Mouse (Mus musculus) layer of hippocampus, adult 2 months (tissue): ENCODE data around the gene Ncam1. TPM values are rescaled to one million over a fixed set of nuclear protein-coding genes. Genes with fewer than 3 reads are reported as not detected.

Experiments
- DNase-seq, 2 experiments: peaks; one replicate each; pipeline ENCODE4 v3.0.0; 2022; ENCODE audit warnings: low spot score in 2 of 2
- H3K27ac ChIP-seq: fragments of 200-600 bp; 2 replicates; pipeline ENCODE4 v1.8.1; 2022
- H3K4me3 ChIP-seq: fragments of 200-600 bp; 2 replicates; pipeline ENCODE4 v1.8.1; 2022; ENCODE audit warnings: mild to moderate bottlenecking
- CTCF ChIP-seq: fragments of 200-600 bp; conservative IDR thresholded peaks from 2 replicates; pipeline ENCODE4 v1.8.1; 2022; ENCODE audit warnings: antibody characterized with exemption, mild to moderate bottlenecking, moderate library complexity
- total RNA-seq, 2 experiments: library from RNA; stranded (reverse); gene quantifications; 2 replicates each; pipeline ENCODE4 v1.2.3; 2021

Gene Ncam1
- total RNA-seq, 2 experiments from 2014 or later = 303 to 307 TPM

GRCm38 (mm10) chr9:49744286-49744685, 54.4 kb downstream of the Ncam1 start:
- DNase-seq = no peak
- TF ChIP-seq CTCF = no peak
- no peak overlapping the region for H3K4me3 ChIP-seq
- no peak overlapping the region for H3K27ac ChIP-seq

GRCm38 (mm10) chr9:49739935-49740334, 58.8 kb downstream of the Ncam1 start:
- no peak for TF ChIP-seq CTCF
- H3K27ac ChIP-seq = peak overlapping the region; percentile 23
- no peak overlapping the region for H3K4me3 ChIP-seq
- DNase-seq = no peak

GRCm38 (mm10) chr9:49738546-49738945, 60.2 kb downstream of the Ncam1 start:
- TF ChIP-seq CTCF = no peak
- Histone ChIP-seq H3K4me3 (no peak overlapping the region), H3K27ac (peak overlapping the region; percentile 16; the same call in 1 of the 2 replicates)
- DNase-seq = no peak

DNA sequence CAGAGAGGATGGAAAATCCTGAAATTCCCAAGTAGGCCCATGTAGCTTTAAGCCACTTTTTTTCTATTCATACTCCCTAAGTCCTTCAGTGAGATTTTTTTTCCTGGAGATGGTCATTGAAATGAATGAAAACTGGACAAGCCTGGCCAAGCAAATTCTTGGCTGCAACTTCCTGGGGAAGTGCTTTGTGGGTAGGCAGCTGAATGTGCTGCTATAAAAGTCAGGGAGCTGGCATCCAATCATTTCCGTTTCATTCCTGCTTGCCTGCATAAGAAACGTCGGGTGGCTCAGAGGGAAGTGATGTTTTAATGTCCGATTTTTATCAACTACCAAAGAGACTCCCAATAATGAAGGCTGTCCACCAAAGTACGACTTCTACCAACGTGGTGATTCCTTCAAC, 61.6 kb downstream of the Ncam1 start:
- Histone ChIP-seq H3K27ac (peak overlapping the region; percentile 32; the same call in 1 of the 2 replicates), H3K4me3 (no peak overlapping the region)
- TF ChIP-seq CTCF = no peak
- no peak for DNase-seq

- H3K4me3 ChIP-seq = no peak overlapping the region
- no peak for TF ChIP-seq CTCF
- H3K27ac ChIP-seq = 0 out of 2 replicates have a peak overlapping the region, but pooled peaks have one; percentile 10
- DNase-seq = no peak
These were observed 64.2 kb downstream of the Ncam1 start for GRCm38 (mm10) chr9:49734348-49735007.

- H3K27ac ChIP-seq = no peak overlapping the region
- DNase-seq = no peak
These were observed 65.0 kb downstream of the Ncam1 start for GRCm38 (mm10) chr9:49733726-49734125.

GRCm38 (mm10) chr9:49729479-49729878, 69.2 kb downstream of the Ncam1 start:
- no peak for DNase-seq
- H3K27ac ChIP-seq = peak overlapping the region; percentile 40; the same call in 1 of the 2 replicates
- TF ChIP-seq CTCF = no peak
- no peak overlapping the region for H3K4me3 ChIP-seq

More at GRCm38 (mm10) chr9:49733726-49734125, 65.0 kb downstream of the Ncam1 start:
- no peak for TF ChIP-seq CTCF
- no peak overlapping the region for H3K4me3 ChIP-seq

DNA sequence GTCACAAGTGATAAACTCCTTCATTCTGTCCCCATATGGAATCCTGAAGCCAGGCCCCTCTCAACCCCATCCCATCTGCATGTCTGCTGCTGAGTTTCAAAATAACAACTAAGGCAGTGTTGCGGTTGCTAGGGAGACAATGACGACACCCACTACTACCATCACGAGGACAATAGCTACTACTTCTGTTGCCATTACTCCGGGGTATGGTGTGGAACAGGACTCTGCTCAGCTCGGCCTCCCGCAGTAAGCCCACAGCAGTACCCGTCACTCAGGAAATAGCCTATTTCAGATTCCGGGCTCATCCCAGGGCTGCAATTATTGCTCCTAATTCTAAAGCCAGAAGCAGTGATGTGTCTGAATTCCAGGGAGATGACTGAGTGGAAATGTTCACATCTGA, 70.5 kb downstream of the Ncam1 start:
- no peak for TF ChIP-seq CTCF
- H3K27ac ChIP-seq = peak overlapping the region; percentile 40
- peak; percentile 61 to 71 for DNase-seq
- H3K4me3 ChIP-seq = no peak overlapping the region; the same call in 1 of the 2 replicates

- H3K27ac ChIP-seq = peak overlapping the region; percentile 69
- DNase-seq = peak; percentile 47 to 48
These were observed 76.0 kb downstream of the Ncam1 start for GRCm38 (mm10) chr9:49722765-49723164.

DNA sequence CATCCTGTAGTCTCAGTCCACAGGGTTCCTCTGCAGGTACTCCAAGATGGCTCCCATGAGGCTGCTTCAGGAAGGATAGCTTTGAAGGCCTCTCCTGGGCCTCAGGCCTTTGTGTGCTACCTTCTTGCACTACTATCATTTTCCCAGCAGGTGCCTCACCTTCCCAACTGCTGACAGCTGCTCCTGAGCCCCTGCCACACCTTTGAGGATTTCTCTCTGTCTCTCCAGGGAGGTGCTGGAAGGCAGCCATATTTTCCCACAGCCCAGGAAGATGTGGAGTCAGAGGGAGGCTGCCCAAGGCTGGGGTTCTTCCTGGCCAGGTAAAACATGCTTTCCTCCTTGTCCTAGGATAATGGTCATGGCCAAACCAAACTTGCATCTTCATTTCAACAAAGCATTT, 83.6 kb downstream of the Ncam1 start:
- Histone ChIP-seq H3K27ac (no peak overlapping the region), H3K4me3 (no peak overlapping the region)
- no peak for DNase-seq
- TF ChIP-seq CTCF = peak; percentile 36

More at GRCm38 (mm10) chr9:49722765-49723164, 76.0 kb downstream of the Ncam1 start:
- TF ChIP-seq CTCF = no peak
- no peak overlapping the region for H3K4me3 ChIP-seq

GRCm38 (mm10) chr9:49714091-49714490, 84.6 kb downstream of the Ncam1 start:
- no peak overlapping the region for H3K4me3 ChIP-seq
- H3K27ac ChIP-seq = no peak overlapping the region
- DNase-seq = no peak
- no peak for TF ChIP-seq CTCF

DNA sequence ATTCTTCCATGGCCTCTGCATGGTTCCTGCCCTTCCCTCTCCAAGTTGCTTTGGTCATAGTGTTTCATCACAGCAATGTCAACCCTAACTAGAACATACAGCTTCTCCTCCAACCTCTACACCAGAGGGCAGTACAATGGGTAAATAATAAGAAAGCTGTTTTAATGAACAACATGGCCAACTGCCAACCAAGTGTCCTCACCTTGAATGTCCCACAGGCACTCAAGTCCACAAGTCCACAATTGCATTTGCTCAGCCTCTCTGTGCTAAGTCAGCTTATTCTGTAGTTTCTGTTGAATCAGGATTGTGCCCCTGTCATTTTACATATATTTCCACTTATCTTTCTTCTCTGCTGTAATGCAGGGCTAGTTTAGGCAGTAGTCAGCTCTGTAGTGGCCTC, 91.1 kb downstream of the Ncam1 start:
- 0 out of 2 replicates have a peak, but pooled peaks have one; percentile 7 for TF ChIP-seq CTCF
- no peak overlapping the region for H3K4me3 ChIP-seq
- no peak for DNase-seq
- H3K27ac ChIP-seq = no peak overlapping the region

- Histone ChIP-seq H3K4me3 (no peak overlapping the region), H3K27ac (no peak overlapping the region)
- DNase-seq = no peak
- TF ChIP-seq CTCF = no peak
These were observed 94.3 kb downstream of the Ncam1 start for GRCm38 (mm10) chr9:49704196-49704967.
